Mouse (Mus musculus) adrenal gland, postnatal 14 days (tissue): Measurements from ENCODE around the gene Evc2. TPM values are rescaled to one million over a fixed set of nuclear protein-coding genes. Genes with fewer than 3 reads are reported as not detected.

ENCODE experiments used
- DNase-seq: peaks from one replicate; pipeline ENCODE4 v3.0.0; 2021; ENCODE audit warnings: mixed read lengths
- total RNA-seq: library from RNA; stranded (reverse); gene quantifications from 2 replicates; pipeline ENCODE4 v1.2.3, GENCODE M21; 2021

The Evc2 gene
- total RNA-seq, 1 experiment from 2014 or later, result 12.7 TPM

DNA sequence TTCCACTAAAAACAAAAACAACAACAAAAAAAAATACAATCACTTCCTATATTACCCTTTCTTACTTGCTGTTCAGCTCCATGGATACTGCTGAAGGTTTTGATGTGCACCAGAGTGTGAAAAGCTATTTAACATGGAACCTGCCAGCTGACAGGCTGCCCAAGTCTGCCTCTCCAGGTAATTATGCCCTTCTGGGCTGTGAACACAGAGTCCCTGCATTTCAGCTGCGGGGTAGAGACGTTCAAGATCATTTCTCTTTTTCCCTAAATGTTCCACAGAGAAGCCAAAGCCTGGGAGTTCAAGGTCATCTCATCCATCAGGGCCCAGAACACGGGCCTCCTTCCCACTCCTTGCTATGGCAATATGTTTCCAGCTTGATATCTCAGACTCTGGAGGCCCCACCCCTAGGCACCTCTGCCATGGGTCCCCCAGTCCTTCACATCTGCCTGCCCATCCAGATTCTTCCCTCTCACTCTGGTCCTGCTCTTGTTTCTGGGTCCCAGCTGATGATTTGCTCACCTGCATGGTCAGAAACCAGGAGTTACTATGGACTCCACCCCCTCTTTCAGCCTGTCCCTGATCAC lies 133.8 kb downstream of the Evc2 start:
- DNase-seq, result no peak

Other genes with a start within 250 kb of the Evc2 start
- gene Crmp1, start 96.6 kb upstream of the Evc2 start, total RNA-seq, result 7.0 and 12.1 TPM in 2 replicates
- gene Evc, start 1.6 kb upstream of the Evc2 start, total RNA-seq, result 9.2 and 11.3 TPM in 2 replicates